Mouse (Mus musculus) ovary, postnatal 10 days (tissue): ENCODE measurements at regions not wholly inside any gene's neighbourhood (a gene's known extent, or its start where the extent isn't known, plus 50 kb on each side); places are given as distances from the start of the nearest gene placed in this dataset.

ENCODE experiments used
- DNase-seq: peaks from one replicate; pipeline ENCODE4 v3.0.0; 2022; ENCODE audit warnings: low spot score

DNA sequence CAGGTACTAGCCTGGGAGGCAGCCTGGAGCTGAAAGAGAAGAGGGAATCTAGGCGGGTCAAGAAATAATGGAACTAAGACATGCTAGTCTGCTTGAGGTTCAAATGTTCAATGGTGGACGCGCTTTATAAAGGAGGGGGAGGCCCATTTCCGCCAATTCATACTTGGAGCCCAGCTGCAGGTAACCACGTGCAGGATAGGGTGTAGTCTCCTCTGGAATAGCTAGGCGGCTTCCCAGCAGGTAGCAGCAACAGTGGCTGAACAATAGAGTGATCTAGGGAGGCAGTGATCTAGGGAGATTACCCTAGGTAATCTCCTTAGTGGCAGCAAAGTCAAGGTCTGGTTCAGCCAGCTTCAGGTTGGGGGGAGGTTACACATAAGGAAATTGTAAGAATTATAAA, 134.6 kb downstream of the Sh2d4b start:
- DNase-seq: no peak

- no peak for DNase-seq
These were observed 152.5 kb downstream of the Sh2d4b start for GRCm38 (mm10) chr14:40740541-40740940.

- peak; percentile 2 for DNase-seq
These were observed 161.2 kb downstream of the Sh2d4b start for GRCm38 (mm10) chr14:40731861-40732260.

GRCm38 (mm10) chr14:40708981-40709531, 184.0 kb downstream of the Sh2d4b start:
- no peak for DNase-seq

- DNase-seq: no peak
These were observed 185.6 kb downstream of the Sh2d4b start for GRCm38 (mm10) chr14:40707419-40707818.

GRCm38 (mm10) chr14:40703451-40703850, 189.6 kb downstream of the Sh2d4b start:
- no peak for DNase-seq

GRCm38 (mm10) chr14:40681711-40682110, 211.4 kb downstream of the Sh2d4b start:
- no peak for DNase-seq

GRCm38 (mm10) chr14:40653558-40653957, 239.5 kb downstream of the Sh2d4b start:
- DNase-seq: no peak
